Mouse (Mus musculus) kidney, embryonic 15.5 days (tissue): ENCODE measurements around the gene Lyzl4. TPM values are rescaled to one million over a fixed set of nuclear protein-coding genes. Genes with fewer than 3 reads are reported as not detected.

Source experiments
- ATAC-seq: fragments of 200-750 bp; cut with Nextera tagmentation; replicated peaks from 2 replicates; pipeline ENCODE4 v1.8.0; 2017; ENCODE audit warnings: moderate TSS enrichment; ENCODE audit not compliant: low FRiP score
- H3K27ac ChIP-seq: fragments of 300-500 bp; sonication (generic); 2 replicates; pipeline ENCODE4 v1.5.1; 2015; ENCODE audit warnings: mild to moderate bottlenecking, inconsistent platforms
- H3K27me3 ChIP-seq: fragments of 300-500 bp; sonication (generic); 2 replicates; pipeline ENCODE4 v1.6.1; 2015; ENCODE audit warnings: inconsistent platforms
- H3K36me3 ChIP-seq: fragments of 300-500 bp; sonication (generic); 2 replicates; pipeline ENCODE4 v1.6.1; 2015; ENCODE audit warnings: inconsistent platforms
- H3K4me1 ChIP-seq: fragments of 300-500 bp; sonication (generic); 2 replicates; pipeline ENCODE4 v1.6.1; 2015; ENCODE audit warnings: inconsistent platforms
- H3K4me2 ChIP-seq: fragments of 300-500 bp; sonication (generic); 2 replicates; pipeline ENCODE4 v1.6.1; 2015; ENCODE audit warnings: moderate library complexity, mild to moderate bottlenecking, inconsistent platforms
- H3K4me3 ChIP-seq: fragments of 300-500 bp; sonication (generic); replicated peaks from 2 replicates; pipeline ENCODE4 v1.5.1; 2015; ENCODE audit warnings: mild to moderate bottlenecking, inconsistent platforms
- H3K9ac ChIP-seq: fragments of 300-500 bp; sonication (generic); 2 replicates; pipeline ENCODE4 v1.6.1; 2015; ENCODE audit warnings: mild to moderate bottlenecking, inconsistent platforms
- H3K9me3 ChIP-seq: fragments of 300-500 bp; sonication (generic); replicated peaks from 2 replicates; pipeline ENCODE4 v1.6.1; 2016; ENCODE audit warnings: inconsistent platforms
- WGBS: fragments of 180-500 bp; shearing (Covaris S2); methylation state at CpG from one replicate; pipeline ENCODE4 v1.1.7; 2015; ENCODE audit warnings: mixed read lengths; 5-methylcytosine and 5-hydroxymethylcytosine counted together
- polyA plus RNA-seq: library from polyadenylated mRNA; unstranded; fragments of >200 nt; fragmentation: Nextera tagmentation; extraction: Ambion mirVana; gene quantifications from 2 replicates; pipeline ENCODE4 v1.2.1, GENCODE M21; 2015

Lyzl4 gene
- polyA plus RNA-seq, 1 experiment from 2014 or later, result not detected

DNA sequence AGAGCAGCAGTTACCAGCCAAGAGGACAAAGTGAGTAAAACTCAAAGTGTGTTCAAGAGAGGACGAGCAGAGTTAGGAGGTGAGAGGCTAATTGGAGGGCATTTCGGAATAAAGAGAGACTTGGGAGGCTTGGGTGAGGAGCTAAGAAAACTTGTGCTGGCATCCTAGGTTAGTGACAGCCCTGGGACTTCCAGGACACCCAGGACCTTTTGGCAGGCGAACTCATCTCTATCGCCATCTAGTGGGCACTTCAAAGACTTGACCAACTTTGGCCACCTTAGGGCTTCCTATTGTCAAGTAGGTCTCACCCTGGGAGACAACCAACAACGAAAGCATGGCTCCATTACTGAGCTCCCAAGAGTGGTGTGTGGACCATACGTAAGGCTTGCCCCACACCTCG lies 29.4 kb upstream of the Lyzl4 start:
- no peak for ATAC-seq
- Histone ChIP-seq H3K36me3 (no peaks in the 10 kb centered on the region), H3K27me3 (peaks cover 46% of the 10 kb centered on the region), H3K9me3 (no peaks in the 10 kb centered on the region), H3K4me2 (no peak overlapping the region), H3K4me1 (peaks cover 33% of the 10 kb centered on the region), H3K4me3 (no peak overlapping the region), H3K27ac (no peak overlapping the region), H3K9ac (no peak overlapping the region)
- WGBS, result 22% methylated on average over 7 of the region's 7 CpGs

DNA sequence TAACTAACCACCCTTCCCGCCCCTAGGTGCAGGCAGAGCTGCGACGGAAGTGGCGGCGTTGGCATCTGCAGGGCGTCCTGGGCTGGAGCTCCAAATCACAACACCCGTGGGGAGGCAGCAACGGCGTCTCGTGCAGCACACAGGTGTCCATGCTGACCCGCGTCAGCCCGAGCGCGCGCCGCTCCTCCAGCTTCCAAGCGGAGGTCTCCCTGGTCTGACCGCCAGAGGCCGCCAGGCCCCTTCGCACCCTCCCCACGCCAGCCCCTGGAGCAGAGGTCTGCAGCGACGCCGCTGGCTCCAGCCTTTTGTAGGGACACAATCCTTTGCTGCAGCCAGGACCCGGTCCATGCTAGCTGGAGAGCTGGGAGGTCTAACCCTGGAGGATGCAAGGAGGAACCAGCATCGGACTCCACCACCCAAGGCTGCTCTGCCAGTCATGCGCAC lies 27.5 kb upstream of the Lyzl4 start:
- H3K4me3 ChIP-seq, result peak overlapping the region; percentile 30
- peak overlapping the region; percentile 64 for H3K4me2 ChIP-seq
- WGBS, result 0% methylated on average over 28 of the region's 28 CpGs
- H3K9ac ChIP-seq, result peak overlapping the region; percentile 12; the same call in 1 of the 2 replicates
- peak; percentile 76 for ATAC-seq
- H3K36me3 ChIP-seq, result no peaks in the 10 kb centered on the region
- peaks cover 30% of the 10 kb centered on the region for H3K4me1 ChIP-seq
- no peaks in the 10 kb centered on the region for H3K9me3 ChIP-seq
- H3K27me3 ChIP-seq, result peaks cover 62% of the 10 kb centered on the region
- no peak overlapping the region for H3K27ac ChIP-seq

DNA sequence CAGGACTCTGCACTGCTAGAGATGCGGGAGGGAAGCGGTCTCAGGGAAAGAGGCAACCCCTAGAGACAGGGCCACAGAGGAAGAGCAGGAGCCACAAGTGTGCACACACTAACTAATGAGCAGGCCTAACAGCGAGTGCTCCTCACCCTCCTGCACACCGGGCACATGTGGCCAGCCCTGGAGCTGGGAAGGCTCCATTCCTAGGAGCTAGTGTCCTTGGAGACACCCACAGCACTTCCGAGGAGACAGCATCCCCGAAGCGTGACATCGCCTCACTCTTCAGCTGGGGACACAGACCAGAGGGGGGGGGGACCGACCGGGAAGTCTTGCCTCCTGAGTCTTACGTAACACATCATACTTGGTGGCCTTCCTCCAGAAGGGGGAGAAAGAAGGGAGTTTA lies 25.9 kb upstream of the Lyzl4 start:
- WGBS, result 85% methylated on average over 11 of the region's 11 CpGs
- no peak overlapping the region for H3K4me2 ChIP-seq
- H3K9me3 ChIP-seq, result no peaks in the 10 kb centered on the region
- no peak overlapping the region for H3K4me3 ChIP-seq
- no peak for ATAC-seq
- H3K4me1 ChIP-seq, result peaks cover 30% of the 10 kb centered on the region
- peaks cover 64% of the 10 kb centered on the region for H3K27me3 ChIP-seq
- H3K36me3 ChIP-seq, result no peaks in the 10 kb centered on the region
- no peak overlapping the region for H3K9ac ChIP-seq
- H3K27ac ChIP-seq, result no peak overlapping the region

DNA sequence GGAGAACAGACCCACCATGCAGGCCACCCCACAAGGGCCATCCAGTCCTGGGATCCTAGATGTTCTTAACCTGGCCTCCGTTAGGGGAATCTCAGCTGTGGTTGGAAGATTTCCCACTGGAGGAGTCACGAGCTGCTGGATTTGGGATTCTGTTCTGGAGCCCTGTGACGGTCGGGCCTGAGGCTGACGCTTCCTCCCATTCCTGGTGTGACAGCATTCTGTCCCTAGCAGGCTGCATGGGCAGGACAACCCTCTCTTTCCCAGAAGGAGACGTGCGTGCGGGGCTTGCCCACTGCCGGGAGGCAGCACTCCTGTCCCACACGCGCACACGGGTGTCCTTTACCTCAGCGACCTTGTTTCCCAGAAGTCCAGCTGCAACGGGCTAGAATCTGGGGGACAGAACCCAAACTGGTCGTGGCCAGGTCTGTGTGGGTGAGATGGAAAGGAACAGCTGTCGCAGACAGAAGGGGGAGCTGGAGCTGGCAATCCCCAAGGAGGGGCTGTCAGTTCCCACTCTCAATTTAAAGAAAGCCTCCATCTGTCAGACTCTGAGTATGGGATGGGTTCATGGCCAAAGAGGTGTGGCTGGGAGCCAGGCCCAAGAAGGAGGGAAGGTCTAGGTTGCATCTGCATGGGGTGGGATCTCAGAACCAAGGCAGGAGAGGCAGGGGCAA lies 25.2 kb upstream of the Lyzl4 start:
- 57% methylated on average over 16 of the region's 16 CpGs for WGBS
- no peak overlapping the region for H3K4me3 ChIP-seq
- H3K27ac ChIP-seq, result no peak overlapping the region
- H3K9ac ChIP-seq, result no peak overlapping the region
- ATAC-seq, result no peak
- H3K4me1 ChIP-seq, result peaks cover 24% of the 10 kb centered on the region
- H3K9me3 ChIP-seq, result no peaks in the 10 kb centered on the region
- no peaks in the 10 kb centered on the region for H3K36me3 ChIP-seq
- H3K27me3 ChIP-seq, result peaks cover 64% of the 10 kb centered on the region
- no peak overlapping the region for H3K4me2 ChIP-seq

DNA sequence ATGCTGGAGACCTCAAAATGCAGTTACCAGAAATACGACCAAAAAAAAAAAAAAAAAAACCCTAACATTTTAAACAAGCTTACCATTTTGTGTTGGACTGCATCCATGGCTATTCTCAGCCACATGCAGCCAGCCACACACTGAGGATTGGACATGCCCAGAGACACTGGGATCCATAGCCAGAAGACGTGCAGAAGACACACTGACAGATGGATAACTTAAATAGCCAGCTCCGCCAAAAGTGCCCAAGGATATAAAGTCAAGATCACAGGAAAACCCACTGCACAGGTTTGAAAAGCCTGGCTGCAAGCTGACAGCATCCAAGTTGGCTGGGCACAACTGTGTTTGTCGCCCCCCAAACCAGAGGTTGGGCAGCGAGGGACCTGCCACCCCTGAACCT lies 22.2 kb upstream of the Lyzl4 start:
- H3K4me2 ChIP-seq, result no peak overlapping the region
- H3K9ac ChIP-seq, result no peak overlapping the region
- no peak overlapping the region for H3K27ac ChIP-seq
- no peak for ATAC-seq
- peaks cover 13% of the 10 kb centered on the region for H3K4me1 ChIP-seq
- WGBS, result 82% methylated on average over 5 of the region's 5 CpGs
- no peaks in the 10 kb centered on the region for H3K36me3 ChIP-seq
- H3K9me3 ChIP-seq, result no peaks in the 10 kb centered on the region
- H3K4me3 ChIP-seq, result no peak overlapping the region
- H3K27me3 ChIP-seq, result peaks cover 43% of the 10 kb centered on the region

DNA sequence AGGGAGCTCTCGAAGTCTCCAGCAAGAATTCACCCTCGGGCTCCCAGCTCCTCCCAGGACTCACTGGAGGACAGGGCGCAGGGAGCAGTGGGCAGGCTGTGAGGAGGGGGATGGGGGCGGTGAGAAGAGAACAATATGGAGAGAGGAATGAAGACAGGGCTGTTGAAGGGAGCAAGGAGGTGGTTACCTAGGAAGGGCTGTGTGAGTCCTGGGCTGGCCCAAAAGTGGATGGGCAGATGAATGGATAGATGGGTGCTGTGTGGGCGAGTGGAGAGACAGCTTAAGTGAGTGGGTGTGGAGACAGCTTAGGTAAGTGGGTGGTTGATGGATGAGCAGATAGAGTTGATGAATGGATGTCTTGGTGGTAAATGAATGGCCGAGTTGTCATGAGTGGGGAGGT lies 21.6 kb upstream of the Lyzl4 start:
- Histone ChIP-seq H3K27me3 (peaks cover 36% of the 10 kb centered on the region), H3K27ac (no peak overlapping the region), H3K9me3 (no peaks in the 10 kb centered on the region), H3K4me1 (peaks cover 12% of the 10 kb centered on the region), H3K4me3 (no peak overlapping the region), H3K36me3 (no peaks in the 10 kb centered on the region), H3K4me2 (no peak overlapping the region), H3K9ac (no peak overlapping the region)
- ATAC-seq, result no peak
- WGBS, result 78% methylated on average over 6 of the region's 6 CpGs

DNA sequence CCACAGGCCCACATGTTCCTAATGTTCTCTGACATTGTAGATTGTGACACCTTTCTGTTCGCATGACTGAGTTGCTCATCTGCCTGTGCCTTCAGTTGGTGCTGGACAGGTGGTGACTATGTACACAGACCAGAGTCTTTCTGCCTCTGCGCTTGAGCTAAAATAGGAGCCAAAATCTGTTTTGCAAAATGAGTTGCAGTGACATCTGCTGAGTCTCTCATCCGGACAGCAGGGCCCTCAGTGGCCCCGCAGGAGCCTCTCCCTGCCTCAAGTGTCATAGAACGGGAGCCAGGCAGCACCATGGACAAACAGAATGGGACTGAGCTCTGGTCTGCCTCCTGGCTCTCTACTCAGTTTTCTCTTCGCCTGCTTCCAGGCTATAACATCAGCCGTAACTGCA lies 17.9 kb upstream of the Lyzl4 start:
- Histone ChIP-seq H3K27me3 (peaks cover 13% of the 10 kb centered on the region; the same call in 1 of the 2 replicates), H3K27ac (no peak overlapping the region), H3K4me2 (no peak overlapping the region), H3K4me3 (no peak overlapping the region), H3K9ac (no peak overlapping the region), H3K36me3 (no peaks in the 10 kb centered on the region), H3K9me3 (no peaks in the 10 kb centered on the region), H3K4me1 (no peaks in the 10 kb centered on the region)
- 78% methylated on average over 7 of the region's 7 CpGs for WGBS
- ATAC-seq, result no peak

DNA sequence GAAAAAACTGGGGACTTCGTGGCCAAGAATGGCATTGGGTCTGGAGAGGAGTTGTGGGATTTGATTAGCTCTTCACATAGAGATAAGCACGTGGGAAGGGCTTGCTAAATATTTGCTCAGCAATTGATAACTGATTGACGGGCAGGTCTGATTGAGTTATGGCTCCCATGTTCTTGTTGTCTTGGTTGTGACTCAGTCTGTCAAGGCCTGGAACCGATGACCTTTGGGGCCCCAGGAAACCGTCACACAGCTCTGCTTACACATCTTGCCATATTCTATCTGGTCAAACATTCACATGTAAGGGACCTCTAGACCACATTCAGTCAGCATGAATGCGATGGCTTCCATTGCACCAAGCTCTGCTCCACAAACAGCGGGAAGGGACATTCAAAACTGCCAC lies 16.4 kb upstream of the Lyzl4 start:
- H3K27ac ChIP-seq, result no peak overlapping the region
- H3K9me3 ChIP-seq, result no peaks in the 10 kb centered on the region
- no peaks in the 10 kb centered on the region for H3K36me3 ChIP-seq
- whole genome bisulfite sequencing, result 80% methylated on average over 7 of the region's 7 CpGs
- H3K9ac ChIP-seq, result no peak overlapping the region
- H3K4me3 ChIP-seq, result no peak overlapping the region
- H3K27me3 ChIP-seq, result peaks cover 9% of the 10 kb centered on the region; the same call in 1 of the 2 replicates
- H3K4me1 ChIP-seq, result no peaks in the 10 kb centered on the region
- H3K4me2 ChIP-seq, result no peak overlapping the region
- no peak for ATAC-seq

DNA sequence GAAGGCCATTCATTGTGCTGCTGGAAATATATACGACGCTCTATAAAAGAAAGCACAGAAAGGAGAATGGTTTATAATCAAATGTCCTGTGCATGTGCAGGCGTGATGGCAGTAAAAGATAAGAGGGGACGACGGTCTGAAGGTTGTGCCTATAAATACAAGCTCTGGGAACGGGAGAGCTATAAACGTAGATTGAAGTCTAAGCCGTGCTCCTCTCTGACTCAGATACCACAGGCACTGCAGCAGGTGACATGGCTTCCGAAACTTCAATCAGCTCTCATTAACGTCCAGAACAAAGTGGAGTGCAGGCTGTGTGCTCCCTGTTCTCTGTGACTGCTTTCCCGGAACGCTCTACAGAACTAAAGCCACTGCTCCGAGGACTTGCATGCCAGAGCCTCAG lies 15.2 kb upstream of the Lyzl4 start:
- ATAC-seq, result no peak
- no peak overlapping the region for H3K9ac ChIP-seq
- no peaks in the 10 kb centered on the region for H3K9me3 ChIP-seq
- peaks cover 9% of the 10 kb centered on the region; the same call in 1 of the 2 replicates for H3K27me3 ChIP-seq
- no peaks in the 10 kb centered on the region for H3K36me3 ChIP-seq
- H3K27ac ChIP-seq, result no peak overlapping the region
- no peaks in the 10 kb centered on the region for H3K4me1 ChIP-seq
- 21% methylated on average over 13 of the region's 13 CpGs for WGBS
- no peak overlapping the region for H3K4me3 ChIP-seq
- H3K4me2 ChIP-seq, result no peak overlapping the region

DNA sequence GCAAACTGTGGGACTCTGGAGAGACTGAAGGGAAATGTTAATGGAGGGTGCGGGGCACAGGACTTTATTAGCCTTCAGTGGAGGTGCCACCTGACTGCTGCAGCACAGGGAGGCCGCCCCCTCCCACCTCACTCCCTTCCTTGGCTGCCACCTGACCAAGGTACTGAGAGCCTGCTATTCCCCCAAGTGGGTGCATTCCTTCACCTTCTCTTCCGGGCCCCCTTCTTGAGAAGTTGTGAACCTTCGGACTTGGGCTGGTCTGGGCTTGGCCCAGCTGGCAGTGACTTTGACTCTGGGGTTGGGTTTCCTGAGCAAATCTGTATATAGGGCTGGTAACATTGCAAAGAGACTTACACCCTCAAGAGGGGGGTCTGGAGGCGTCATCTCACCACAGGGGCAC lies 14.4 kb upstream of the Lyzl4 start:
- Histone ChIP-seq H3K9ac (no peak overlapping the region), H3K4me2 (no peak overlapping the region), H3K9me3 (no peaks in the 10 kb centered on the region), H3K27me3 (peaks cover 9% of the 10 kb centered on the region; the same call in 1 of the 2 replicates), H3K4me1 (no peaks in the 10 kb centered on the region), H3K4me3 (no peak overlapping the region), H3K27ac (no peak overlapping the region), H3K36me3 (no peaks in the 10 kb centered on the region)
- 74% methylated on average over 5 of the region's 5 CpGs for WGBS
- ATAC-seq, result no peak

DNA sequence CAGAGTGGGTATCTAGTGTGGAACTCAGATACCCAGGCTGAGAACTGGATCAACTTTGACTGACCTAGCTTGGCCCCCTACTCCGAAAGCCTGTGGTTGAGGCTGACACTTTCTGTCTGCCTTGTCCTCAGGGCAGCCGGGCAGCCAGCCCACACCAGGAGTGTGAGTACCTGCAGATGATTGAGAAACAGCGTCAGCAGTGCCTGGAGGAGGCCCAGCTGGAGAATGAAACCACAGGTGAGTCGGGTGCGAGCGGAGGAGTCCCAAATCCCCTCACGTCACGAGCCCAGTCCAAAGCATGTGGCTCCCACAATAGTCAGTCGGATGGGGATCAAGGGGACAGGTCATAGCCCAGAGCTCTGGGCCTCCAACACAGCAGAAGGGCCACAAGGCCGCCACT lies 11.8 kb upstream of the Lyzl4 start:
- WGBS, result 90% methylated on average over 10 of the region's 10 CpGs
- Histone ChIP-seq H3K9me3 (no peaks in the 10 kb centered on the region), H3K27ac (no peak overlapping the region), H3K9ac (no peak overlapping the region), H3K36me3 (no peaks in the 10 kb centered on the region), H3K4me1 (no peaks in the 10 kb centered on the region), H3K4me2 (no peak overlapping the region), H3K27me3 (peaks cover 9% of the 10 kb centered on the region; the same call in 1 of the 2 replicates), H3K4me3 (no peak overlapping the region)
- no peak for ATAC-seq

DNA sequence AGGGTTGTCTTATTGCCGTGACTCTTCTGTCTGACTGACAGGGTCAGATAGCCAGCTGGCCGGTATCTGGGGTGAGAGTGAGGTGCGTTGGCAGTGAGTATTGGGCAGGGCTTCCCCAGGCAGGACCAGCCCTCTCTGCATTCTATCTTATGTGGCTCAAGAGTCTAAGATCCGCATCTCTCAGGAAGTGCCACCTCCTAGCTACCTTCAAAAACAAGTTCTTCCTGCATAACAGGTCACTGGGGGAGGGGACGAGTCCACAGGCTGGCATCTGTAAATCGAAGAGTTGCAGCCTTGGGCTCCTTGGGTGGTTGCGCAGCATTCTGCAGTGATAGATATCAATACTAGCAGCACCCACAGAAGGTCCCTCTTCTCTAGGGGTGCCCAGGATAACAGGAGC lies 5.1 kb upstream of the Lyzl4 start:
- Histone ChIP-seq H3K9ac (no peak overlapping the region), H3K36me3 (no peaks in the 10 kb centered on the region), H3K27me3 (peaks cover 35% of the 10 kb centered on the region), H3K4me3 (no peak overlapping the region), H3K4me2 (no peak overlapping the region), H3K9me3 (no peaks in the 10 kb centered on the region), H3K4me1 (peaks cover 14% of the 10 kb centered on the region), H3K27ac (no peak overlapping the region)
- 66% methylated on average over 7 of the region's 7 CpGs for WGBS
- ATAC-seq, result no peak

DNA sequence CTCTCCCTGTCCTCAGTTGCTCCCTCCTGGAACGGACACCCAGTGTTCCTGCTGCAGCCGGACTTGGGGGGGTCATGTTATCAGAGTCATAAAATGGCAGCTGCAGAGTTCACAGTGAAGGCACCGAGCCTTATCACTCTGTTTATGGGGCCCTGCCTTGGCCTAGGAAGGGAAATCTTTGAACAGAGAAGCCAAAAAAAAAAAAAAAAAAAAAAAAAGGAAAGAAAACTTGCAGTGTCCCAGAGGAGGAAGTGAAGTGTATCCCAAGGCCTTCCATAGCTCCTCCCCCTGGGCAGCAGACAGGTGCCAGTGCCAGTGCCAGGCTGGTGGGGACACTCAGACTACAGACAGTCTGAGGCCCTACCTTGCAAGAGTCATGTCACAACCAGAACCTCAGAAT lies 3.0 kb upstream of the Lyzl4 start:
- Histone ChIP-seq H3K36me3 (no peaks in the 10 kb centered on the region), H3K4me1 (peaks cover 24% of the 10 kb centered on the region), H3K9ac (no peak overlapping the region), H3K4me2 (no peak overlapping the region), H3K4me3 (no peak overlapping the region), H3K9me3 (no peaks in the 10 kb centered on the region), H3K27ac (no peak overlapping the region), H3K27me3 (peaks cover 57% of the 10 kb centered on the region)
- WGBS, result 15% methylated on average over 3 of the region's 3 CpGs
- no peak for ATAC-seq
